Mouse (Mus musculus) ZHBTc4 (cell line): ENCODE data around the gene Arhgef25.

Experiments
- DNase-seq: peaks from one replicate; pipeline ENCODE4 v3.0.0-alpha.2; 2011; ENCODE audit warnings: low read depth, low spot score

Gene Arhgef25

DNA sequence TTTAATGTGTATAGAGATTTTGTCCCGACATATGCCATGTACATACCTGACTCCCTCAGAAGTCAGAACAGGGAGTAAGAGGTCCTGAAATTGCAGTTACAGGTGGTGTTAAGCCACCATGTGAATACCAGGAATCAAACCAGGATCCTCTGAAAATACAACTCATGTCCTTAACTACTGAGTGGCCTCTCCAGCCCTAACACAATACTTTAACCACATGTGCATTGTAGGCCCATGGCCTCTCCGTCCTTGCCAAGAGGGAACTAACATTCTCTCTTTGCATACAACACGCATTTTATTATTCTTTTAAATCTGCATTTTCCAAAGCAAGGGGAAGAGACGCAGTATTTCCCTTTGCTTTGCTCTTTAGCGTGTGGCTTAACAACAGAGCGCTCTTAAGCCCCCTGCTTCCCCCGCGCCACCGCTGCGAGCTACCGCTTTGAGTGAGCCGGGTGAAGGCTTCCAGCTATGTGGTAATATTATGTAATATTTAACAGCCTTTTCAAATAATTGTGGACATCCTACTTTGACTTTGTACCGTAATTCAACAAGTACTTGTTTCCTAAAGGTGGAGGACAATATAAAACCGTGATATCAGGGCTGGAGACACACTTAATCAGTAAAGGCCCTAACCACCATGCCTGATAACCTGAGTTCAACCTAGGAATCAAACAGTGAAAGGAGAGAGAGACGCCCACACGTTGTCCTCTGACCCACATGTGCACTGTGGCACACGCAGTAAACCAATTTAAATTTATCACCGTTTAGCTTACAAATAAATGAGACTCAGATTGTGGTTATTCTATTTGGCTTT lies 51.3 kb downstream of the Arhgef25 start:
- DNase-seq, result no peak

DNA sequence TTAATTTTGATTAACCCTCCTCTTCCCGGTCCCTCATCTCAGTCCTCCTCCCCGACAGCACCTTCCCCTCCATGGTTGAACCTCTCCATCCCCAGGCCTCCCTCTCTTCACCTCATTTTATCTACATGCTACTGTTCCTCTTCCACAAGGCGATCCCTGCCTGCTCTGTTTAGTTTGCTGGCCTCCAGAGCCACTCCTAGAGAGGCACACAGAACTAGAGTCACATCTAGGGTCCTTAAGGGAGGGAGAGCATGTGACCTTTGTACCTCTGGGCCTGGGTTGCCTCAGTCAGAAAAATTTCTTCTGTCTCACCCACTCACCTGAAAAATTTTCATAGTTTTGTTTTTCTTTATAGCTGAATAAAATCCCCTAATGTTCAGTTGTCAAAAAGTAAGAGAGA lies 52.0 kb downstream of the Arhgef25 start:
- DNase-seq, result no peak

DNA sequence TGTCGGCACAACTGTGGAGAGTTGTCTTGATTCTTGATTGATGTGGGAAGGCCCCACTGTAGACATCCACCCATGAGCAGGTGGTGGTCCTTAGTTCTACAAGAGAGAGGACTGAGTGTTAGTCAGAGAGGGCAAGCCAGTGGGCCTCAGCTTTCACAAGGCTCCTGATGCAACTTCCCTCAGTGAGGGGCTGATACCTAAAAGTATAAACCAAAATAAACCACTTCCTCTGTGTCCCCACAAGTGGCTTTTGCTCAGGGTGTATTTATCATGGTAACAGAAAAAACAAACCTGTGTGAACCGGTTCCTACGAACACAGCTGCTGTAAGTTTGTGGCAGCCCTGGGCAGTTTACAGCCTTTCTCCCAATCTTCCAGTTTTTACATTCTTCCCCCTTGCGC lies 53.4 kb downstream of the Arhgef25 start:
- no peak for DNase-seq

- DNase-seq, result no peak
Measured at GRCm38 (mm10) chr10:127135118-127135836, 54.6 kb downstream of the Arhgef25 start.

- DNase-seq, result peak; percentile 36
Measured at GRCm38 (mm10) chr10:127134394-127135035, 55.4 kb downstream of the Arhgef25 start.
